Mouse (Mus musculus) G1E (cell line): ENCODE results near the gene Cps1.

Experiments used
- CTCF ChIP-seq: IDR thresholded peaks from 2 replicates; pipeline ENCODE4 v1.5.1; 2012; ENCODE audit warnings: low read depth, low read length, inconsistent platforms, mixed read lengths
- GATA1 ChIP-seq: IDR thresholded peaks from 2 replicates; pipeline ENCODE4 v1.6.1; 2012; ENCODE audit warnings: borderline replicate concordance, low read length, inconsistent platforms, mixed read lengths
- GATA2 ChIP-seq: IDR thresholded peaks from 2 replicates; pipeline ENCODE4 v1.6.1; 2012; ENCODE audit warnings: low read depth, low read length, inconsistent platforms, borderline replicate concordance
- POLR2AphosphoS5 ChIP-seq: IDR thresholded peaks from 2 replicates; pipeline ENCODE4 v1.6.1; 2012; ENCODE audit warnings: low read depth, low read length, inconsistent platforms; ENCODE audit not compliant: insufficient replicate concordance
- TAL1 ChIP-seq: conservative IDR thresholded peaks from 2 replicates; pipeline ENCODE4 v1.6.1; 2012; ENCODE audit warnings: low read depth, low read length, inconsistent platforms, mixed read lengths

DNA sequence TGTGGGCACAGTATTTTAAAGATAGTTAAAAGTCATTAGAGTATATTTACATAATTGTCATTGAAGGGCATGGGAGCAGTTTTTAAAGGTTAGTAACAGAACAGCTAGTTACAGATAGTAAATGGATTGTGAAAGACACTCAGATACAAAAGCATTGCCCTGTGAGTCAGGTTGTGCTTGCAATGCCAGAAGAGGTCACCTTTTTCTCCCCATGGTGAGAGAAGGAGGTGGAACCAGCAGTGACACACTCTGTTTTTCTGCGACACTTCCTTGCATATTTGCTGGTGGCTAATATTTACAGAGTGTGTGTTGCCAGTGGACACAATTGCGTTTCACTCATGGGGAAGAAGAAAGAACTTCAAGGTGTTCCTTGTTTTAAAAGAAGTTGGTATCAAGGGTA, 2.6 kb downstream of the Cps1 start:
- no peak for TF ChIP-seq CTCF
- TF ChIP-seq TAL1: no peak
- TF ChIP-seq GATA1: no peak
- TF ChIP-seq GATA2: no peak
- TF ChIP-seq POLR2AphosphoS5: no peak
